Mouse (Mus musculus) spleen, postnatal 0 days (tissue): Measurements from ENCODE around the gene Phgr1. TPM values are rescaled to one million over a fixed set of nuclear protein-coding genes. Genes with fewer than 3 reads are reported as not detected.

Source experiments
- polyA plus RNA-seq: library from polyadenylated mRNA; unstranded; fragments of >200 nt; fragmentation: Nextera tagmentation; extraction: Ambion mirVana; gene quantifications from 2 replicates; pipeline ENCODE4 v1.2.1, GENCODE M21; 2015

The Phgr1 gene
- polyA plus RNA-seq, result not detected in 2 replicates

GRCm38 (mm10) chr2:118772158-118772874 lies at the start of gene Phgr1:
Phgr1 (plus strand) TSS chr2:118772769.

GRCm38 (mm10) chr2:118728337-118728736 lies 44.2 kb upstream of the Phgr1 start, which contains the start of gene Plcb2:
Plcb2 (minus strand) TSS chr2:118728438.

GRCm38 (mm10) chr2:118745232-118745884 lies 27.2 kb upstream of the Phgr1 start, which contains the start of gene Inafm2:
Inafm2 (plus strand) TSS chr2:118745758.

GRCm38 (mm10) chr2:118761906-118762783 lies 10.4 kb upstream of the Phgr1 start, which contains the start of gene Ccdc9b:
Ccdc9b (minus strand) TSS chr2:118762661.

GRCm38 (mm10) chr2:118779504-118780480 lies 7.2 kb downstream of the Phgr1 start, which contains the start of gene Disp2:
Disp2 (plus strand) TSS chr2:118779719.

GRCm38 (mm10) chr2:118813981-118814836 lies 41.6 kb downstream of the Phgr1 start, which contains the start of gene Knstrn:
Knstrn (plus strand) TSS chr2:118814003.

Other genes with a start within 250 kb of the Phgr1 start
- 1.2 and 2.1 TPM in 2 replicates for gene Bmf, start 223.1 kb upstream of the Phgr1 start, polyA plus RNA-seq
- gene Bub1b, start 174.6 kb upstream of the Phgr1 start, polyA plus RNA-seq, result 41.6 and 42.6 TPM in 2 replicates
- gene Pak6, start 109.5 kb upstream of the Phgr1 start, polyA plus RNA-seq, result 0.24 and 0.28 TPM in 2 replicates
- gene Ankrd63, start 68.8 kb upstream of the Phgr1 start, polyA plus RNA-seq, result 0.06 and 0.12 TPM in 2 replicates
- 4.5 and 6.6 TPM in 2 replicates for gene Plcb2, start 44.3 kb upstream of the Phgr1 start, polyA plus RNA-seq
- 16.0 and 16.9 TPM in 2 replicates for gene Inafm2, start 27.0 kb upstream of the Phgr1 start, polyA plus RNA-seq
- gene Ccdc9b, start 10.1 kb upstream of the Phgr1 start, polyA plus RNA-seq, result 0.95 and 1.1 TPM in 2 replicates
- 0.13 and 0.19 TPM in 2 replicates for gene Disp2, start 7.0 kb downstream of the Phgr1 start, polyA plus RNA-seq
- gene Knstrn, start 41.2 kb downstream of the Phgr1 start, polyA plus RNA-seq, result 72.3 and 81.3 TPM in 2 replicates
- 18.1 and 20.7 TPM in 2 replicates for gene Ivd, start 89.2 kb downstream of the Phgr1 start, polyA plus RNA-seq
- 3.8 and 3.9 TPM in 2 replicates for gene Bahd1, start 127.6 kb downstream of the Phgr1 start, polyA plus RNA-seq
- 9.4 and 12.5 TPM in 2 replicates for gene Chst14, start 153.7 kb downstream of the Phgr1 start, polyA plus RNA-seq